Mouse (Mus musculus) left cerebral cortex, postnatal 36 days (tissue): ENCODE data around the gene Ctnna2. TPM values are rescaled to one million over a fixed set of nuclear protein-coding genes. Genes with fewer than 3 reads are reported as not detected.
A peak's percentile ranks its signal among the peaks of the same experiment; 100 is the strongest.

ENCODE experiments used
- DNase-seq, 2 experiments: peaks; one replicate each; pipeline ENCODE4 v3.0.0; 2021 to 2022; ENCODE audit warnings: low spot score in 2 of 2, mixed read lengths in 1 of 2
- intact Hi-C: fragments of 180-260 bp; cut with DNase I; formaldehyde crosslinking; loops from one replicate; pipeline ENCODE4 v1.15.1; 2025
- total RNA-seq, 2 experiments: library from RNA; stranded (reverse); gene quantifications; 2 replicates each; pipeline ENCODE4 v1.2.3; 2021

Gene Ctnna2
- total RNA-seq, 2 experiments from 2014 or later: 115 to 122 TPM

GRCm38 (mm10) chr6:77468058-77468457 lies 511.4 kb downstream of the Ctnna2 start:
- intact Hi-C loops: no loop called here
- no peak for DNase-seq

DNA sequence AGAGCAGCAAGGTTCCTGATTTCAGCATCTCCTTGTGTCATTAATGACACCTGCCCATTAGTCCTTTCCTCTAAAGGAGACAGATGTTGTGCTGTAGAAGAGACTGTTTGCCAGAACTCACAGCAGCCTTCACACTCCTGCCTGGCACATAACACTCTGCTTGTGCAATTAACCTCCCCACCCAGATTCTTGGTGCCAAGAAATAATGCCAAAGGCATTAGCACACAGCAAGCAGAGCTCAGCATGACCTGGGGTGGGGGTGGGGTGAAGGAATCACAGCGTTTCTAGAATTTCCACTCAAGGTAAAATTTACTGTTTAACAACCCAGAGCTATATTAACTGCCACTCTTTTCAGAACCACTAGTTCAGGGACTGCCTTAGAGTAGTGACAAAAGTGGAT lies 516.8 kb downstream of the Ctnna2 start:
- intact Hi-C loops: no loop called here
- no peak for DNase-seq

DNA sequence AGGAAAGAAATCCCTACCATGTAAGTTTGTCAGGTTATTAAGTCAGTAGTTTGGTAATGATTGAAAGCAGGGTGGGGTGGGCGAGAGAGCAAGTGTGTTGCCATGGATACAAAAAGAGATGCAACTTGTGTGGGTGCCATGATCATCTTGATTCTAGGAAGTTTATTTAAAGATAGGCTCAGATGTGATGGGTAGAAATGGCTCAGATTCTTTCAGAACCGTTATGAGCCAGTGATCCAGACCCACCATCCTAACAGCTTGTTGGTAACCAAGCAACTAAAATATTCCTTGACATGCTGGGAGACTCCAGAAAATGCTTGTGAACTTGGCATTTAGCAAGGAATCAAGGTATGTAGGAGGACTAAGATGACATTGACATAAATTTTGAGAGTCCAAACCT lies 521.6 kb downstream of the Ctnna2 start:
- no peak for DNase-seq
- intact Hi-C loops: no loop called here

GRCm38 (mm10) chr6:77446861-77447260 lies 532.6 kb downstream of the Ctnna2 start:
- intact Hi-C loops: loop anchor here (10.0 kb wide), 1 partner anchor 128 kb away; no protein-coding TSS in a partner anchor

GRCm38 (mm10) chr6:77443906-77444305 lies 535.6 kb downstream of the Ctnna2 start:
- peak; percentile 53 to 62 for DNase-seq
- intact Hi-C loops: loop anchor here (5.0 to 10.0 kb wide), 2 partner anchors 87 to 131 kb away; no protein-coding TSS in a partner anchor

More at GRCm38 (mm10) chr6:77446861-77447260, 532.6 kb downstream of the Ctnna2 start:
- DNase-seq: no peak

DNA sequence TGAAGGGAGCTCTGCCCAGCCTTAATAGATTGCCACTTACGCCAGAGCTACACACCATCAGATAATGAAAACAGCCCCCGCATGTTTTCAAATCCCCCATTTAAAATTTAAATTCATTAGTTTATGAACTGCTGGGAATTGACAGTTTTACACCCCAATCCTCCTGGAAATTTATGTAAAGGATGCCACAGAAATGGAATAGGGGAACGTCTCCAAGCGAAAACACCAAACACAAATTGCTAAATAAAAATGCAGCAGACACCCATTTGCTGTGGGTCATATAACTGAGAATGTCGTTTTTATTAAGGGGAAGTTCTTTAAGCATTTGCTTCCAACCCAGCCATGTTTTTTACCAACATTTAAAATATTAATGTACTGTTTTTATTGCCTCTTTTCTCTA lies 538.4 kb downstream of the Ctnna2 start:
- DNase-seq: no peak
- intact Hi-C loops: loop anchor here (5.0 to 10.0 kb wide), 2 partner anchors 84 to 134 kb away; no protein-coding TSS in a partner anchor

- DNase-seq: no peak
- intact Hi-C loops: no loop called here
These were observed 549.1 kb downstream of the Ctnna2 start for GRCm38 (mm10) chr6:77430381-77430780.

GRCm38 (mm10) chr6:77425746-77426145 lies 553.8 kb downstream of the Ctnna2 start:
- no peak for DNase-seq

DNA sequence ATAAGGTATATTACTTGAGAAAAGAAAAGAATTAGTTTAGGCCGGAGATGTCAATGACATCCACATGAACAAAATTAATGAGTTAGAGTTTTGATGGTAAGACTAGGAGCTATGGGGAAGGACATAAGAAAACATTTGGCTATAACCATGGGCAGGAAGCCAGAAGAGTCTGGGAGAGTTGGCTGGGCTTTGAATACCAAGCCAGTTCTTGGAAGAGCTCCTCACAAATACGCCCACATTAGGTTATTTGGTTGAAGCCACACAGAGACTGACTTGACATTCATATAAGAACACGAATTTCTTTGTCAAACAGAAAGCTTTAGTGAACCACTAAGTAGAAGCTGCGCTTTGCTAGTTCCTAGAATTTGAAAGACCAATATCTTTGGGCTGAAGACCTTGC lies 554.7 kb downstream of the Ctnna2 start:
- intact Hi-C loops: no loop called here
- no peak for DNase-seq

More at GRCm38 (mm10) chr6:77425746-77426145, 553.8 kb downstream of the Ctnna2 start:
- intact Hi-C loops: no loop called here

- intact Hi-C loops: no loop called here
- DNase-seq: no peak
These were observed 557.8 kb downstream of the Ctnna2 start for GRCm38 (mm10) chr6:77421564-77422139.

GRCm38 (mm10) chr6:77416999-77417398 lies 562.5 kb downstream of the Ctnna2 start:
- DNase-seq: no peak
- intact Hi-C loops: no loop called here

DNA sequence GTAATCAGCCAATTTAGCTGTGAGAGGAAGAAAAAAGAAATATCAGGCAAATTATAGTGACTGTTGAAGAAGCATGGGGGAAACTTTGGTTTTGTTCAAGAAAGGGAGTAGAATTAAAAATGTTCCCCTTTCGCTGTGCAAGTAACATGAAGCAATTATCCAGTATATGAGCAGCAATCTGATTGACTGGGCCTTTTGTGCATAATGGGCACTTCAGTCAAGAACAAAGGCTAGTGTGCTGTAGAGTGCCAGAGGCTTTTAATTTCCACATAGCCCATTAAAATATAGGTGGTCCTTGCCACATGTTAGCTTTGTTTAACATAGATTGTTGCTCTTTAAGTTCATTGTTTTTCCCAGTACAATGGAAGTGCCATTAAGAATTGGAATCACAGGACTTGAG lies 566.0 kb downstream of the Ctnna2 start:
- intact Hi-C loops: no loop called here
- DNase-seq: no peak

DNA sequence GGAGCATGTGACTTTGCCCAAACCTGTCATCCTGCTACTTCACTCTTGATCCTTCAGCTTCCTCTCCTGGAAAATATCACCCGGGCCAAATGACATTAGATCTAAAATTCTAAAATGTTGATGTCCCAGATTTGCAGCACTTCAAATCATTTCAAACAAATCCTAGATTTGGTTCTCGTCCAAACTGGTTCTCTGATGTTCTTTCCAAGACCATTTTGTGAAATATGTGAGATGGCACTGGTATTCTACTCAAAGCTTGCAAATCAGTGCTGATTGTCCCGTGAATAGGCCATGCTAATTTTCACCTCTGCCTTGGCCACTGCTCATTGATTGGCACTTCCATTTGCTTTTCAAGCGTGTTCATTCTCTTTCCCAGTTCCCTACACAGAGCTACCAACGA lies 571.0 kb downstream of the Ctnna2 start:
- no peak for DNase-seq
- intact Hi-C loops: no loop called here

GRCm38 (mm10) chr6:77400751-77401150 lies 578.7 kb downstream of the Ctnna2 start:
- intact Hi-C loops: no loop called here

GRCm38 (mm10) chr6:77391663-77392062 lies 587.8 kb downstream of the Ctnna2 start:
- intact Hi-C loops: no loop called here
- DNase-seq: no peak

More at GRCm38 (mm10) chr6:77400751-77401150, 578.7 kb downstream of the Ctnna2 start:
- DNase-seq: no peak

DNA sequence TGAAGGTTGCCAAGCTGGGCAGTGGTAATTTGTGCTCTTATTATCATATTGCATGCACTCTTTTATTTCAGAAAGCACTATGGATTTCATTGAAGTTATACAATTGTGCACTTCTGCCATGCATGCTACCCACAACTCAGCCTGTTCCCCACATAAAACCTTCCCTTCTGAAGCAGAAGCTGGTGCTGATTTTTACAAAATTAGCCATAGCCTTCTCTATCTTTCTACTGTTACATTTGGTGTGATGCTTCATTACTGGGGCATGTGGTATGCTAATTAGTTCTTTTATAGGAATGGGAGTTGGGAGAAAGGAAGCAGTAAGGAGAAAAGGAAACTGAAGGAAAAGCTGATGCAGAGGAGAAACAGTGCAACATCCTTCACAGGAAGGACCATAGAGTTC lies 598.2 kb downstream of the Ctnna2 start:
- intact Hi-C loops: no loop called here
- no peak for DNase-seq

GRCm38 (mm10) chr6:77373132-77373531 lies 606.4 kb downstream of the Ctnna2 start:
- intact Hi-C loops: no loop called here
- DNase-seq: no peak

GRCm38 (mm10) chr6:77371147-77371546 lies 608.4 kb downstream of the Ctnna2 start:
- intact Hi-C loops: no loop called here
- no peak for DNase-seq

DNA sequence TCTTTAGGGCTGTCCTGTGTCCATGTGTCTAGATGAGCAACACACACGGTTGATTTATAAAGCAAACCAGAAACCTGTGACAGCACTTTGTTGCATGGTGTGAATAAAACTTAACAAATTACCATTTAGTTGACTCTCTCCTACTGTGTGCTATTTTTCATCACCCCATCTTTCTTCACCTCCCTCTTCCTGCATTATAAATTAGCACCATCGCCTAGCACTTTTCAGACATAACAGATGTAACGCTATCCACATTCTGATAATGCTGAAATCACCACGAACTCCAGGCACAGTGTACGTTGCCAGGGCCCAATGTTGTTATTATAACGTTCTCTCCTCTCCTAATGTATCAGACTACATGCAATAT lies 621.0 kb downstream of the Ctnna2 start:
- intact Hi-C loops: loop anchor here (5.0 kb wide), 1 partner anchor 84 kb away; no protein-coding TSS in a partner anchor
- DNase-seq: peak in 1 of 2 experiments; percentile 9

DNA sequence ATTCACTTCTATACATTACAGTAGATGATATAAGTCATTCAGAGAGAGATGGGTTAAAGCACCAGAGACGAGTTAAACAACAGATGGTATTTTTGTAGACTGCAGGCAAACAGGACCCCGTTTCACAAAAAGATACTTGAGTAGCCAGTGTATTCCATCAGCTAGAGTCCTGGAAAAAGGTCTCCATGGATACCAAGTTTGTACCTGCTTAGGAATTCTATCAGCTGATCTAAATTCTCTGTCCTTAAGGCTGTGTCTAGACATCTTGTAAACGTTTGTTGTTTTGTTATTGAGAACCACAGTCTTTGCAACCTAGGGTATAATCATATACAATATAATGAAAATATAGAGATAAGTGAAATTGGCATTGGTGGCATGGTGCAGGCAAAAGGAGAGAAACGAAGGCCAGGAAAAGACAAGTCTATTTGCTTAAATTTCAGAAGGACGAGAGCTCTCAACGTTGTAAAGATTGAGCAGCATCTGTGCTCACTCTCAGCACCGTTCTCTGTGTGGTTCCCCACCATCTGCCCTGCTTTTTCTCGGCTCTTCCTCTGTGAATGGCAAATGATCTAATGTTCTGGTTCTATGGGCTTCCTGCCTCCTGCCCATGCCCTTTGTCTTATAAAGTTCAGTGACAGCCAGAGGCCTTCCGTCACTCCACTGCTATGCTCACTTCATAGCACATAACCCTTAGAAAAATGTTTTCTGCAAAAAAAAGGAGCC lies 621.6 kb downstream of the Ctnna2 start:
- intact Hi-C loops: loop anchor here (5.0 kb wide), 1 partner anchor 84 kb away; no protein-coding TSS in a partner anchor
- DNase-seq: peak; percentile 46 to 62

DNA sequence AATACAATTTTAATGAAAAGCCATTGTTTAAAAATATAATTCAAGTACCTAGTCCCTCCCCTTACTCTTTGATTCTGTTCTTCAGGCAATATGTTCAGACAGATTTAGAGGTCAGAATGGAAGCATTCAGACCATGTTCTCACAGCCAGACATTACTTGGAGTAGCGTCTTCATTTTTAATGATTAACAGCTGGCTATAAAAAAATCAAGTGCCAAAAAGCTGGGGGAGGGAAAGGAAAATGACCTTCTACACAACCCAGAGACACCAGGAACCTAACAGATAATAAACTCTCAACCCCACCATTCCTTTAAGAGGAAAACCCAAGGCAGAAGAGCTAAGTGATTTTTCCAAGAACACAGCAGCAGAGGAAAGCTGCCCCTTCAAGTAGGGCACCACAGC lies 624.7 kb downstream of the Ctnna2 start:
- intact Hi-C loops: loop anchor here (5.0 kb wide), 1 partner anchor 87 kb away; no protein-coding TSS in a partner anchor

More for the DNA sequence above, 624.7 kb downstream of the Ctnna2 start:
- no peak for DNase-seq
